ENCODE assay signal across 12 mouse cellular contexts in the genomic region with DNA sequence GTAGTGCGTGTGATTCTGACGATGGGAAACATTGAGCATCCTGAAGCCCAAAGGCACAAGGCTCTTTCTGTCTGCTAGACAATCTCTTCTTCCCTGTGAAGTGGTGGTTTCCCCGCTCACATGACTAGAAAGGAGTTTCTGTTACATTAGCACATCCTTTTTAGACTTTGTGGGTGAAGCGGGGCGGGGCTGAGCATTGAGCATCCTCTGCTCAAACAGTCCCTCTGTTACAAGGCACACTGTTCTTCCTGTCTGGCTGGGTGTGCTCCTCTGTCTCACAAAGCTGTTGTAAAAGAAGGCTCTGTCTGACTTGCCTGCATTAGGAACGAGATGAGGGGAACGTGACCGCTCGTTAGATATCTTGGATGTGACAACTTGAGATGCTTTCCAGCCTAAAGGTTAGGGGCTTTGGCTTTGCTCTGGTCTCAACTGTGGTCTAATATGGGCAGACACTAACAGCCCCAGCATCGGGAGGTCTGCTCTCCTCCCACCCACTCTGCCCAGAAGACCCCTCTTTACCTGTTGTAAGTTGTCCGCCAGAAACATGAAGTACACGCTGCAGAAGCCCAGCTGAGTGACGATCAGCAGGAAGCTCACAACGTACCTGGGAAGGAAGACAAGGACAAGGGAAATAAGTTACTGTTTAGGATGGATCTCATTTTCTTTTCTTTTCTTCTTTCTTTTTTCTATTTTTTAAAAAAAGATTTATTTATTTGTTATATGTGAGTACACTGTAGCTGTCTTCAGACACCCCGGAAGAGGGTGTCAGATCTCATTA. TPM values are rescaled to one million over a fixed set of nuclear protein-coding genes. Genes with fewer than 3 reads are reported as not detected.
A peak's percentile ranks its signal among the peaks of the same experiment; 100 is the strongest.
DNase-seq lines count a peak whose midpoint lies in the region; ATAC-seq and TF ChIP-seq lines count a peak whose summit lies in the region.
"Had no signal": no experiment of that assay in that cellular context is flagged by ENCODE, and none has a peak within 500 bp of the region (broad histone marks: within the 10 kb centered on the region; RNA-seq: fewer than 3 reads in every experiment).

No protein-coding gene starts in this region.

- DNase-seq in forebrain, postnatal 0 days, result no peak
- peak; percentile 96 for DNase-seq in CD4-positive, CD25-positive, alpha-beta regulatory T cell, adult 2 months (ENCODE audit: low read depth, low spot score)
- DNase-seq in spleen, postnatal 4 days (ENCODE audit: low spot score in 2 of 2), result peak; percentile 60 to 69
- no peak for DNase-seq in limb, embryonic 10.5 days (ENCODE audit: low spot score)
- no peak for DNase-seq in kidney, adult 8-10 months
- DNase-seq in forebrain, embryonic 10.5 days (ENCODE audit: extremely low spot score, low spot score), result no peak
- DNase-seq: cerebellum, adult 9-10 months had no signal

- no peaks in the 10 kb centered on the region for H3K27me3 ChIP-seq in forebrain, postnatal 0 days (ENCODE audit: insufficient read depth, low read length)
- H3K27me3 ChIP-seq in forebrain, embryonic 12.5 days, result no peaks in the 10 kb centered on the region
- H3K27me3 ChIP-seq in limb, embryonic 10.5 days (ENCODE audit: low read depth, poor library complexity, severe bottlenecking), result no peaks in the 10 kb centered on the region
- no peaks in the 10 kb centered on the region for H3K27me3 ChIP-seq in forebrain, embryonic 10.5 days (ENCODE audit: poor library complexity, severe bottlenecking)
- H3K27me3 ChIP-seq: hindbrain, embryonic 15.5 days; liver, embryonic 15.5 days had no signal

- H3K9me3 ChIP-seq in forebrain, postnatal 0 days (ENCODE audit: low read length), result no peaks in the 10 kb centered on the region
- no peaks in the 10 kb centered on the region for H3K9me3 ChIP-seq in forebrain, embryonic 12.5 days
- H3K9me3 ChIP-seq in limb, embryonic 10.5 days (replicated peaks), result no peaks in the 10 kb centered on the region
- no peaks in the 10 kb centered on the region for H3K9me3 ChIP-seq in forebrain, embryonic 10.5 days
- H3K9me3 ChIP-seq: hindbrain, embryonic 15.5 days; liver, embryonic 15.5 days had no signal

- no peak overlapping the region for H3K27ac ChIP-seq in forebrain, postnatal 0 days (ENCODE audit: low read depth, low read length)
- H3K27ac ChIP-seq in forebrain, embryonic 12.5 days, result no peak overlapping the region
- no peak overlapping the region for H3K27ac ChIP-seq in limb, embryonic 10.5 days
- no peak overlapping the region for H3K27ac ChIP-seq in forebrain, embryonic 10.5 days
- H3K27ac ChIP-seq: hindbrain, embryonic 15.5 days; liver, embryonic 15.5 days had no signal

- H3K9ac ChIP-seq in forebrain, postnatal 0 days, result no peak overlapping the region
- no peak overlapping the region for H3K9ac ChIP-seq in forebrain, embryonic 12.5 days
- H3K9ac ChIP-seq: hindbrain, embryonic 15.5 days; liver, embryonic 15.5 days had no signal

- no peak overlapping the region for H3K4me3 ChIP-seq in forebrain, postnatal 0 days (ENCODE audit: low read depth, low read length)
- no peak overlapping the region for H3K4me3 ChIP-seq in forebrain, embryonic 12.5 days (replicated peaks)
- H3K4me3 ChIP-seq in limb, embryonic 10.5 days, result no peak overlapping the region
- no peak overlapping the region for H3K4me3 ChIP-seq in forebrain, embryonic 10.5 days
- H3K4me3 ChIP-seq: hindbrain, embryonic 15.5 days; liver, embryonic 15.5 days had no signal

- peak; percentile 50 for ATAC-seq in forebrain, postnatal 0 days
- ATAC-seq in forebrain, embryonic 12.5 days (ENCODE audit: low FRiP score), result no peak
- peak; percentile 90 for ATAC-seq in inflammation-experienced regulatory T-cells, adult 6 months

- WGBS in forebrain, postnatal 0 days, result 79% methylated on average over 15 of the region's 15 CpGs
- 81% methylated on average over 15 of the region's 15 CpGs for WGBS in forebrain, embryonic 12.5 days
- WGBS in limb, embryonic 10.5 days, result 84% methylated on average over 15 of the region's 15 CpGs
- WGBS in forebrain, embryonic 10.5 days, result 82% methylated on average over 15 of the region's 15 CpGs

- no peaks in the 10 kb centered on the region for H3K4me1 ChIP-seq in forebrain, postnatal 0 days (ENCODE audit: insufficient read depth)
- no peaks in the 10 kb centered on the region for H3K4me1 ChIP-seq in forebrain, embryonic 12.5 days
- H3K4me1 ChIP-seq in limb, embryonic 10.5 days, result no peaks in the 10 kb centered on the region
- no peaks in the 10 kb centered on the region for H3K4me1 ChIP-seq in forebrain, embryonic 10.5 days
- H3K4me1 ChIP-seq: hindbrain, embryonic 15.5 days; liver, embryonic 15.5 days had no signal

- no peak overlapping the region for H3K4me2 ChIP-seq in forebrain, postnatal 0 days (ENCODE audit: low read depth)
- no peak overlapping the region for H3K4me2 ChIP-seq in forebrain, embryonic 12.5 days
- H3K4me2 ChIP-seq: hindbrain, embryonic 15.5 days; liver, embryonic 15.5 days had no signal

- no peak for TF ChIP-seq CTCF in forebrain, postnatal 0 days (IDR thresholded peaks at IDR 0.05; ENCODE audit: low read depth)

- no peaks in the 10 kb centered on the region for H3K36me3 ChIP-seq in forebrain, postnatal 0 days (ENCODE audit: insufficient read depth)
- H3K36me3 ChIP-seq in forebrain, embryonic 12.5 days (replicated peaks), result no peaks in the 10 kb centered on the region
- H3K36me3 ChIP-seq in limb, embryonic 10.5 days, result no peaks in the 10 kb centered on the region
- H3K36me3 ChIP-seq in forebrain, embryonic 10.5 days (replicated peaks), result no peaks in the 10 kb centered on the region
- H3K36me3 ChIP-seq: hindbrain, embryonic 15.5 days; liver, embryonic 15.5 days had no signal

RNA-seq across cellular contexts. Expression of a gene that starts 14.5 kb away (rescaled TPM):
- not detected in 2 replicates for total RNA-seq in forebrain, postnatal 0 days (2014; rRNA removed)
- not detected in 2 replicates for polyA plus RNA-seq in forebrain, postnatal 0 days (2015; fragmentation: Nextera tagmentation; extraction: Ambion mirVana)
- polyA plus RNA-seq in forebrain, embryonic 12.5 days (2016; fragmentation: Nextera tagmentation; extraction: Ambion mirVana), result not detected in 2 replicates
- under 1 TPM; 0.31 to 0.98 (median 0.54) TPM for polyA plus RNA-seq in inflammation-experienced regulatory T-cells, adult 6 months (2017; shearing (Covaris generic))
- not detected in 2 replicates for polyA plus RNA-seq in limb, embryonic 10.5 days (2016; fragmentation: Nextera tagmentation; extraction: Ambion mirVana)
- not detected in 2 replicates for polyA plus RNA-seq in forebrain, embryonic 10.5 days (2016; fragmentation: Nextera tagmentation; extraction: Ambion mirVana)
- total RNA-seq: layer of hippocampus, postnatal 10 days had no signal
- polyA plus RNA-seq: hindbrain, embryonic 15.5 days; liver, embryonic 15.5 days had no signal

RNA-seq across cellular contexts. Expression of a gene that starts 39.0 kb away (rescaled TPM):
- 19.9 and 20.2 TPM in 2 replicates for total RNA-seq in forebrain, postnatal 0 days (2014; rRNA removed)
- polyA plus RNA-seq in forebrain, postnatal 0 days (2015; fragmentation: Nextera tagmentation; extraction: Ambion mirVana), result 46.7 and 48.4 TPM in 2 replicates
- 10.6 and 11.5 TPM in 2 replicates for polyA plus RNA-seq in forebrain, embryonic 12.5 days (2016; fragmentation: Nextera tagmentation; extraction: Ambion mirVana)
- polyA plus RNA-seq in inflammation-experienced regulatory T-cells, adult 6 months (2017; shearing (Covaris generic)), result 100 to 1,000 TPM; 118 to 154 (median 154) TPM
- polyA plus RNA-seq in limb, embryonic 10.5 days (2016; fragmentation: Nextera tagmentation; extraction: Ambion mirVana), result 4.5 and 7.2 TPM in 2 replicates
- polyA plus RNA-seq in forebrain, embryonic 10.5 days (2016; fragmentation: Nextera tagmentation; extraction: Ambion mirVana), result 7.2 and 7.8 TPM in 2 replicates

RNA-seq across cellular contexts. Expression of a gene that starts 47.9 kb away (rescaled TPM):
- 0.69 and 1.4 TPM in 2 replicates for total RNA-seq in forebrain, postnatal 0 days (2014; rRNA removed)
- polyA plus RNA-seq in forebrain, postnatal 0 days (2015; fragmentation: Nextera tagmentation; extraction: Ambion mirVana), result 0.08 and 0.40 TPM in 2 replicates
- polyA plus RNA-seq in forebrain, embryonic 12.5 days (2016; fragmentation: Nextera tagmentation; extraction: Ambion mirVana), result not detected in 2 replicates
- under 1 TPM in 1 of 3 experiments, not detected in 2; 0.30 TPM for polyA plus RNA-seq in inflammation-experienced regulatory T-cells, adult 6 months (2017; shearing (Covaris generic))
- 0.06 and 0.29 TPM in 2 replicates for polyA plus RNA-seq in limb, embryonic 10.5 days (2016; fragmentation: Nextera tagmentation; extraction: Ambion mirVana)
- polyA plus RNA-seq in forebrain, embryonic 10.5 days (2016; fragmentation: Nextera tagmentation; extraction: Ambion mirVana), result 0.21 and 0.46 TPM in 2 replicates

RNA-seq across cellular contexts. Expression of a gene that starts 59.0 kb away (rescaled TPM):
- total RNA-seq in forebrain, postnatal 0 days (2014; rRNA removed), result 0.48 and 0.62 TPM in 2 replicates
- 0.18 and 0.29 TPM in 2 replicates for polyA plus RNA-seq in forebrain, postnatal 0 days (2015; fragmentation: Nextera tagmentation; extraction: Ambion mirVana)
- polyA plus RNA-seq in forebrain, embryonic 12.5 days (2016; fragmentation: Nextera tagmentation; extraction: Ambion mirVana), result 0.13 and 0.42 TPM in 2 replicates
- polyA plus RNA-seq in inflammation-experienced regulatory T-cells, adult 6 months (2017; shearing (Covaris generic)), result 10 to 100 TPM; 75.5 to 92.6 (median 81.1) TPM
- polyA plus RNA-seq in limb, embryonic 10.5 days (2016; fragmentation: Nextera tagmentation; extraction: Ambion mirVana), result 0.61 and 0.85 TPM in 2 replicates
- polyA plus RNA-seq in forebrain, embryonic 10.5 days (2016; fragmentation: Nextera tagmentation; extraction: Ambion mirVana), result 0.25 and 0.73 TPM in 2 replicates

Comparison
In these comparisons a context has a peak if more than half of its experiments do, and no peak if none do; other contexts are left out.
1. DNase-seq: peak in CD4-positive, CD25-positive, alpha-beta regulatory T cell, adult 2 months (single experiment) and spleen, postnatal 4 days (2 of 2); none in forebrain, postnatal 0 days (single experiment), limb, embryonic 10.5 days (single experiment), kidney, adult 8-10 months (0 of 2) and forebrain, embryonic 10.5 days (single experiment).